Mouse (Mus musculus): Measurements from ENCODE around the gene Klhl3. TPM values are rescaled to one million over a fixed set of nuclear protein-coding genes. Genes with fewer than 3 reads are reported as not detected.

The Klhl3 gene
- polyA plus RNA-seq, 3 experiments from 2014 or later, result 4.3 to 14.9 (median 14.6) TPM

DNA sequence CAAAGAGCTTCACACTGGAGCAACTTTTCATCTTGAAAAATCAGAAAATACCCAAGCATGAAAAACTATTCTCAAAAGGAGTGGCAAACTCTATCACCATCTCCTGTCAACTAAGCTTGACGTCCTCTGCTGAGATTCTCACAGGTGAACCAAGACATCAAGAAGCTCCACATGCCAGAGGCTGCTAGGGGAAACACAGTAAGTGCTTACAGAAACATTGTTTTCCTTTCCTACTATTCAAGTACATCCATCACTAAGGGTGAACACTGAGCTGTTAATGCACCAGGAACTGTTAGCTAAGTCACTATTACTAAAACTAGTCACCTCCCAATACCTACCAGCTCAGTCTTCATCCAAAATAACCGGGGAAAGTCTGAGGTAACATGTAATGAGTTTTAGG is 11.6 kb upstream of the Klhl3 start:
- no peak for ATAC-seq

DNA sequence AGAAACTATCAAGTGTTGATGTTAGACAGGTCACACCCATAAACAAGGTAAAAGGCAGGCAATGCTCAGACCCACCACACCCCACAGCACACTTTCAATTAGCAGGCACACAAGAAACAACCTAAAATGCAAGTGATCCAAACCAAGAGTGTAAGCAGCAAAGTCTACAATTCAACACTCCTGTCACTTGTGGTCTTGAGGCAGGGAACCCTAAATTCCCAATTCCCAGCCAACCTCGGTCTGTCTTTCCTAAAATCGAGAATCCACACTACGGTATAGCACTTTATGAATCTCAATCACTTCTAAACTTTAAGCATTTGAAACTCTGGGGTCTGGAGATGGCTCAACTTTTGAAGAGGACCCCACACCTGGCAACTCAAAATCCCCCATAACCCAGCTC is 10.9 kb upstream of the Klhl3 start:
- no peak for ATAC-seq

DNA sequence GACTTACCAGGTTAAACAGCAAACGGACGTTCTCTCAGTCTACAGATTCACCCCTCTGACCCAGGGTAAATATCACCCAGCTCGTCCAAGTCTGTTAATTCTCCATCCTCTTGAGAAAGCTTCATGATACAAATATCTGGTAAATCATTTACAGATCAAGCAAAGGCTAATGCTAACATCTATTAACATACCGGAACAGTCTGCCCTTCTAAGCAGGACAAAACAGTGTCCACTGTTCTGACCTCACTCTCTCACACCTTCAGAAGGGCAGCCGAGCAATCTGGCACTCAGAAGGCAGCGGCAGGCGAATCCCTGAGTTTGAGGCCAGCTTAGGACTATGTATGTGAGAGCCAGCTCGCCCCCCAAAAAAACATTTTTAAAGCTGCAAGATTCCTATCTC is 10.0 kb upstream of the Klhl3 start:
- ATAC-seq, result no peak

DNA sequence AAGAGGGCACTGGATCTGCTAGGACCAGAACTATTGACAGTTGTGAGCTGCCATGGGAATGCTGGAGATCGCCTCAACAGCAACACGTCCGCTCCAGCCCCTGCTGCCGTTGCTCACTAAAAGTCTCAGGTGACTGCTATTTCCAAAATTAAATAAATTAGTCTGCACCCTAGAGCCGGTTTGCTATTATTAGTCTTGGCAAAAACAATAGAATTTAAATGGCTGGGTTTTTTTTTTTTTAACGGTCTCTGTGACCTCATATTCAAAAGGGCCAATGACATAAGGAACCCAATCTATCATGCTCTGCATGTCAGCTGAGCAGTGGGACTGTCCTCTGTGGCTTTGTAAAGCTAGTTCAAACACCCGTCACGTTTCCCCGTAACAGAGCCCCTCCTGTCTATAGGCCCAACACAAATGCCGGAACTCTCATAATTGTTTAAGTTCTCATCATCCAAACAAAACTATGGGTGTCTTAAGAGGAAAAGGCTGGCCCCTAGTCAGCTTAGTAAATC is 9.4 kb upstream of the Klhl3 start:
- ATAC-seq, result no peak

DNA sequence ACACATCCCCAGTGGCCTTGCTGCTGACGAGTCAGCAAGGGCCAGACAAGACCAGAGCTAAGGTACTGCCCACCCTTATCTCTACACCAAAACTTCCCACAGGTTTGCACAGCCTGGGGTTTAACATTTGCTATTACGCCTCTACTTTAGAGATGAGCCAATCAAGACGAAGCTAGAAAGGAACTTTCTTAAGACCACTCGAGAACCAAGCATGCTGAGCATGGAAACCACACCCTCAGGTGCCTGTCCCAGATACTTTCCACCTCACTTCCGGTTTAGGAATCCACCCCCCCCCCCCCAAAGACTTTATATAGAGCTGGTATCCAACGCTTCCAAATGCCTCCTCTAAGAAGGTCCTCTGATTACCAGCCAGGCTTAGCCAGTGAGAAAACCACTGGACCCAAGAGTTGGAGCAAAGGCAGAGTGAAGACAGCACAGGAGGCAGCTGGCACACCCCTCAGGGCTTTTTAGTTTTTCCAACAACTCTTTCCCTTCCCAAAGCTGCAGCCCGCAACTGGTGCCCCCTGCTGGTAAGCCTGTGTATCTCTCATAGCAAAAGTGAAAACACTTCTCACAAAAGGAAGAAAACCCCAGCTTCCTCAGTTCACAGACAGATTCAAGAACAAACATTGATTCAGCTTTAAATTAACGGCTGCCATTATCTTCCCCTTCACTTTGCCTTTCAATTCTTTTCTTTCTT is 4.1 kb upstream of the Klhl3 start:
- ATAC-seq, result peak; percentile 41

DNA sequence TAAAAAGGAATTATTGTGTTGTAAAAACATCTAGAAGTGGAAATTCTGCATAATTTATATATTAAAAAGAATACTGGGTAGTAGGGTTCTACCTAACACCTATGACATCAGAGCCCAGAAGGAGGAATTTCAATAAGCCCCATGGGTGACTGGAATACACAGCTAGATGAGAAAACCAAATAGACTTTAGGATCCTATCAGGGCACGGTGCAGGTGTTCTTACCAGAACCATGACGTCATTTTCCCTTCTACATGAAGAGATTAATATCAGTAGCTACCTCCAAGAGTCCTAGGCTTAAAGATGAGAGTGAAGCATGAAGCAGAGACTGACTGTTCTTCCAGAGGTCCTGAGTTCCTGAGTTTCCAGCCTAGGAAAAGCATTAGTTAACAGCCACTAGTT is 3.4 kb upstream of the Klhl3 start:
- no peak for ATAC-seq

DNA sequence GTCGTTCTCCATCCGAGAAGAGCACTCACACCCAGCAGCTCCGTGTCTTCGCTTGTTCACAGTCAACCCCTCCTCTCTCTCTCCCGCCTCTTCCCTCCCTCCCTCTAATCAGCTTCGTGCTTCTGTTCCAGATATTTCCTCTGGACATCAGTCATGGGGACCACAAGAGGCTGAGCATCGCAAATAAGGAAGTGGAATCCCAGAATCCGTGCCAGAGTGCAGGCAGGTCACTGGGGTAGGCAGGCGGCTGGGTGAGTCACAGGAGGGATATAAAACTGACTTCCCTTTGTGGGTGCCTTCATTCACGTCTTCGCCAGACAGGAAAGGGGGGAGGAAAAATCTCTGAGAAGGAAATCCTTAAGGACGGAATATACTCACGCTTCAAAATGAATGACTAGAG is 1.8 kb upstream of the Klhl3 start:
- no peak for ATAC-seq

DNA sequence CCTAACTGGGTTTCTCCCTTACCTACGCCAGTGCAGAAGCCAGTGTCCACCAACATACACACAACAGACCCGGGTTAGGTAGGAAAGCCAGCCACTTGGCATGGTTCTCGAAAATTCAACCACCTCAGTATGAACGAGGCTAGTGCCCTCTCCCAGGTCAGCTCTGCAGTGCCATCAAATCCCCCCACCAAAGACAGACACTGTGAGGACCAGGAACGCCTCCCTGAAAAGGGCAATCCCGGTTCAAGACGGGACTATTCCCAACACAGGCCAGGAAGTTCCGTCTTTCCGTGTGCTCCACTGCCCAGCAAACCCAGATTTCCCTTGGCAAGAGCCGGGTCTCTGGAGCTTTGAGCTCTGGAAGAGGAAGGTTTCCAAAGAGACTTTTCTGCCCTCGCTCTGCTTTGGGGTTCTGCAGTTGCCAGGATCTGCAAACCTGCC is 771 bp downstream of the Klhl3 start:
- ATAC-seq, result no peak

DNA sequence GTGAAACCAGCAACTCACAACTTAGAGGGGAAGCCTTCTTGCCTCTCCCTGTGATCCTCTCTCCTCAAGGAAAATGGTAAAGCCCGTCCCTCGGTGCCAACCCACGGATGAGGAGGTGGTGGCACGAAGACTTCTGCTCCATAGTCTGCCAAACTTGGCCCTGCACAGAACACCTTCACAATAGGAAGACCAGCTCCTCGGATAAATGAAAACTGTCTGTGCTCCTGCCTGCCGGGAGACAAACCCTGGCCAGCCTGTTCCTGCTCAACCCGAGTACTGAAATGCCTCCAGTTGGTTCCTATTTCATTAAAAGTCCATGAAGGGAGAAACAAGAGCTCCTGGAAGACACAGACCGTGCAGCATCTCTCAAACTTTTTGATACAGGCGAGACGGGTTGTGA is 1.2 kb downstream of the Klhl3 start:
- ATAC-seq, result no peak

DNA sequence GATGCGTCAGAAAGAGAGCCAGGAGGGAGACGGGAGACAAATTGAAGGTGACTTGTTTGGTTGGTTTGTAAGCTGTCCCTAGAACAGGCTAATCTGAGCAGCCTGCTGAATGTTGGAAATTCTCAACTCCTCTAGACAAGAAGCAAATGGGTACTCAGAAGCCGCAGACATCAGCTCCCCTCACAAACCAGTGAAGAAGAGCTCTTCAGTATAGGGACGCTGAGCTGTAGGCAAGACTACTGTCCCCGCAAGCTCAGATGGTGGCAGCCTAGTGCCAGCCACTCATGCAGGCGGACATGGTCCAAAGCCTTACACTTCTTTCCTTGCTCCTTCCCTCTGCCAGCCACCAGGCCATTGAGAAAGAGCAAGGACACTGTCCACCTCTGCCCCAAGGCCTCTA is 2.1 kb downstream of the Klhl3 start:
- ATAC-seq, result no peak

DNA sequence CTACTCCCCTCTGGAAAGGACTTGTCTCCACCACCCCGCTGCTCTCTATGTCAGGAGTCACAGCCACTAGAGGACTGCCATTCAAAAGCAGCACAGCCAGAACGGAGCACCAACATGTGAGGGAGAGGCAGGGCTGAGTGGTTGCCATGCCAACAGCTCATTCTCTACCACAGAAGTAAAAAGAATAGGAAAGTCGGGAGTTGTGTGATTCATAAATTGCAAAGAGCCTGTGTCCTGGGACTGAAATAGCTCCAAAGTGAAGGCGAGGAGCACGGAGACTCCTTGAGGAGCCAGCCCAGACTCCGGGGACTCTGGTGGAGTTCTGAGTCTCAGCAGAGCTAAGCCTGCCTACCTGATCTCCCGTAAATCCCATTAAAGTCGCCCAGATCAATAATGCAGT is 22.7 kb downstream of the Klhl3 start:
- no peak for ATAC-seq

DNA sequence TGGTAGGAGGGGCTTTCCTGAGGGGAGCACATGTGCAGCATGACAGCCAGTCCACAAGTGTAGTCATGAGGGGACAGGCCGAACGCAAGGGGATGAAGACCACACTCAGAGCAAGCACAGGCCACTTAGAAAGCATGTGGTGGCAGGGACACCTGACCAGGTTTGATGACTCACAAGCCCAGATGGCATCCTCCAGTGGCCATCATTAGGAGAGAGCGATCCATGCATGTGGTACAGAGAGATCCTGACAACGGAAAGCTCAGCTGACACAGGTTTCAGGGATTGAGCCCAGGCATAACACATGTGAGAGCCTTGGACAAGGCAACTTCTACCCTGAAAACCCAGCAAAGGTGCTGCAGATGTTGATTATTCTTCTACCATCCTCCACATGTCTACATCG is 29.0 kb downstream of the Klhl3 start:
- ATAC-seq, result no peak

DNA sequence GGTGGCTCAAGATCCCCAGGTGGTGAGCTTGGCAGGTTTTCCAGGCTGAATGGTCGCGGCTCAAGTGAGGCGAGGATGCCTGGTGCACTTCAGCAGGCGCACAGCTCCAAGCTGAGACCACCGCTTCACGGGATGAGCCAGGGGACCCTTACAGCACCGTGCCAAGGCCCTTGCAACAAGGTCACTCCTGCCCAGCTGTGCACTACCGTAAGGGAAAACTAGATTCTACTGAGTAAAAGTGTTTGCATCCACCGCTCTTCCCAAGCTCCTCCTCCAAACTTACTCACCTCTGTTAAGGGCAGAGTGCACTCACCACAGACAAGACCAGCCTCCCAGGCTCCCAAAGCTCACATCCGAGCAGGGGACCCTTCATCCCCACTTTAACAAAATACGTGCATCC is 29.9 kb downstream of the Klhl3 start:
- no peak for ATAC-seq

DNA sequence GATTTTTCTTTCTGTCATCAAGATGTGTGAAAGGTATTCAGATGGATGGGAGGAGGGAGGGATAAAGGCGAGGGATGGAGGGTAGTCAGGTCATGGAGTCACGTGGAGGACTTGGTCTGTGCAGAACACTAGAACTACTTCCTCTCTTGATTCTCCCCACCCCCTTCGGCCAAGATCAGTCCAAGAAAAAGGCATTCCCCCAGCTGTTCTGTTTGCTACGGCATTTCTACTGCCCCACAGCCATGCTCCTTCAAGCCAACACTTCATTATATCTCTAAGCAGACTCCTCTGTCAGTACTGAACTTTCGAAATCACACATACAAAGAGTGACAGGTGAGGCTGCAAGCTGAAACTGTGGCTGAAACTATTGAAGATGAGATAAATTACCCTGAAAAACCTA is 30.3 kb downstream of the Klhl3 start:
- ATAC-seq, result no peak

DNA sequence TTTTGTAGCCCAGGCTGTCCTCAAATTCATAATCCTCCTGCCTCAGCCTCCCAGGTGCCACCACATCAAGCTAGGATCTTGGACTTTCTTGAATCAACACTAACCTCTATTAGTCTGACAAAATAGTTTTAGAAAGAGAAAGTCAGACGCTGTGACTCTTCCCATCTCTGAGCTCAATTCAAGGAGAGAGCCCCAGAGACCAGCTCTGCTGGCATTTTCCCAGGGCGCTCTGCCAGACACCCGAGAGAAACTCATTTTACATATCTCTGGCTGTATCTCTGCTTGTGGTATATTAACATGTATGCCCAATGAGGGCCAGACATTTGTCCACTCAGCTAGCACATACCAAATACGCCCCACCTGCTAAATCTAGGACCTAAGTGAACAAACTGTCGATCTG is 35.0 kb downstream of the Klhl3 start:
- ATAC-seq, result no peak

DNA sequence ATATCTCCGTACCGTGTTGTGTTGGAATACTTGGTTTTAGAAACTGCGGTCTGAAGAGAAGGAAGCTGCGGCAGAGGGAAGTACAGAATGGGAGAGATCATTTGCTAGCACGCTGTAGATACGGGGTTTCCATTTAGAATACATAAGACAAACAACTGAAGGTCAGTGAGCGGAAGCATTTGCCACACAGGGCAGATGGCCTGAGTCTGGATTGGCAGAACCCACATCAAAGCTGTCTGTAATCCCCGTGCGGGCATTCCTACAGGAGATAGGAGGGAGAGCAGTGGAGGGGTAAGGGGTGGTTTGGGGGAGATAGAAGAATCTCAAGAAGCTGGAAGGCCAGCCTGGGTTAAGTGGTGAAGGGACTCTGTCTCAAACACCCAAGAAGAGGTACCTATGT is 38.5 kb downstream of the Klhl3 start:
- ATAC-seq, result no peak

DNA sequence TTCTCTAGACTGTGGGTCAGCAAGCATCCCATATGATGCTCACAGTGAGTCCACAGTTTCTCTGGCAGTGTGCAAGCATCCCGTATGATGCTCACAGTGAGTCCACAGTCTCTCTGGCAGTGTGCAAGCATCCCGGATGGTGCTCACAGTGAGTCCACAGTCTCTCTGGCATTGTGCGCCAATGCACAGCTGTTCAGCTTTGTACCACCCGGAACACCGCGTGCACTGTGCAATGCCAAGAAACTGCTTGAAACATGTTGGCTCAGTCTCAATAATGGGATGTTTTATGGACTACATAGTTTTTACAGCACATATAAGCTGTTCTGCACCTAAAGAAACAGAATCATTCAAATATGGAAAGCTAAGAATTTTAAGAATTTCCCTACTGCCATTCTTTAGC is 38.9 kb downstream of the Klhl3 start:
- no peak for ATAC-seq

DNA sequence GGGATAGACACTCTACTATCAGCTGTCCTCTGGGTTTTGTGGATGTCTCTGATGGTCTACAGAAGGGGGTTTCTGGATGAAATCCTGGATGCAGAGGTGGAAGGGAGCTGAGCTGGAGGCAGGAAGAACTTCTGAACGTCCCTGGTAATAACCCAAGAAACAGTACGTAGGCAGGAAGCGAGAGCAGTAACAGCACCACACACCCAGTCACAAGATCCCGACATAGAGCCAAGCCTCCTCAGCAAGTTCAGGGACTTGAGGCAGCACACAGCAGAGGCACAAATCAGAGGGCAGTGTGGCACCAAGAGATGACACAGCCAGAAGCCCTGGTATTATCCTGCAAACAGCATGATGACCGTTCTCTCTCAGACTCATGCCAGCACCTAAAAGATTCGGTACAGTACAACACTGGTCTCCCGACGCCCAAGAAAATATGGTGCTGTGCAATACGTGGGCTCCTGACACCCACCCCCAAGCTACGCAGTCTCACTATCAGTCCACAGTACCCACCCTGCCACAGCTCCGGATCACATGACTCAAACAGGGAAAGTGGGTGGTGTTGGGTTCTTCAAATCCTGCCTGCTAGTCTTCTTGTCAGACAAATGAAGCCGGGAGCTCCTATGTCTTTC is 40.0 kb downstream of the Klhl3 start:
- ATAC-seq, result no peak

DNA sequence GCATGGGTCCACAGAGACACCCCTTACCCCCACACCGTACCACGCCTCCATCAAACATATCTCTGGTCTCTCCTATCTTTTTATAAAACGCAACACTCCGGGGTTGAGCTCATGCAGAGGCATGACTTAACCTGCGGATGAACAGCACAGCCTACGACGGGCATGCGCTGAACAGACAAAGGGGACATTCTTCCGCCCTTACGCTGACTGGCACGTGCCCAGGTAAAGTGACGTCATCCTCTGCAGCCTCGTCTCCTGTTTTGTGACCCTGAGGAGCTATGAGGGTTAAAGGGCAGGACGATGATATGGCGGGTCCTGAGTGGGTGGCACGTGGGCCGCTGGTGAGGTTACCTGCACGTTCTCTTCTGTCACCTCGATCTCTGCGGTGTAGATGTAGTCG is 42.2 kb downstream of the Klhl3 start:
- no peak for ATAC-seq

DNA sequence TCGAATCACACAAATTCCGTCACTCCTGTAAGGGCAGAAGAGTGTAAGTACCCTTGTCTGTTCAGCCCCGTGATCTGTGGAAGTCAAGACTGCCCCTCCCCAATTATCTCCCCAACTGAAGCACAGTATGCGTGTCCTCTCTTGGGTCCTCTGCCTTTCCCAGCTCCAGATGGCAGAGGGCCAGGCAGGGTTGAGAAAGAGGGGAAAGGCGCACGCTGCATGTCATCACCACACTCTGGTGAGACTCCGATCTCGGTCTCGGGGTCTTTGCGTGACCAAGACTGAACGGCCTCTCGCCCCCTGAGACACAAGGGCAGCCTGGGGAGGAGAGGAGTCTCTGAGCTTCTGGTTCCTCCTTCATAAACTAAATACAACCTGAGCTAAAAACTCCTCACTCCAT is 42.9 kb downstream of the Klhl3 start:
- ATAC-seq, result no peak

DNA sequence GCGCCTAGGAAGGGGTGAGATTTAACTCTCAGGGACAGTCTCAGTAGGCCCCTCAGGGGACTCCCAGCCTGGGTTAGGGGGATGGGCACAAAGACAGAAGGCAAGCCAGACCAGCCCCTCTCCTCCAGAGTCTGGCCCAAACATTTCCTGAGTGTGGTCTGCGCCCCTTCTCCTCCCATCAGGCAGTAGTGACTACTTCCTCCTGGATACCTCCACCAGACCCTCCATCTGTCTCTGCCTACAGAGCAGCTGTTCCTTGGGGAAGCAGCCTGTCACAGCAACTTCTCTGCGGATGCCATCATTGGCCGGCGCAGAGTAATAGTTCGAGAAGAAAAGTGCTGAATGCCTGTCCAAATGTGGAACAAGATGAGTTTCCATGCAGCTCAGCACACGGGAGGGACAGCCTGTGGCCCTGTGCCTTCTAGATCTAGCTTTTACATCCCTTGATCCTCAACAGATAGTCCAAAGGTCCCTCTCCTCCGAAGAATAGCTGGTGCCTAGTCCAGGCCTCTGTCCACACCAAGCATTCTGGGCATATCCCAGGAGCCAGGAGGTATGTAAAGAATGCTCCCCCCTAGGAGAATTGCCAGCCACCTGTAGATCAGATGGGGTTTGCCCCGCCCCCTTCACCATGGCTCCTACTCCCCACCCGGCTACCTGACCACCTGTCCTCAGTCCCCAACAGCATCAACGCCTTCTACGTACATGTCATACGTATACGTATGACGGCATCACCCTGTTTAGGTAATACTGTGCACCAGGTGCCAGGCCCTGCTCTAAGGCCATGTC is 44.8 kb downstream of the Klhl3 start:
- ATAC-seq, result no peak

DNA sequence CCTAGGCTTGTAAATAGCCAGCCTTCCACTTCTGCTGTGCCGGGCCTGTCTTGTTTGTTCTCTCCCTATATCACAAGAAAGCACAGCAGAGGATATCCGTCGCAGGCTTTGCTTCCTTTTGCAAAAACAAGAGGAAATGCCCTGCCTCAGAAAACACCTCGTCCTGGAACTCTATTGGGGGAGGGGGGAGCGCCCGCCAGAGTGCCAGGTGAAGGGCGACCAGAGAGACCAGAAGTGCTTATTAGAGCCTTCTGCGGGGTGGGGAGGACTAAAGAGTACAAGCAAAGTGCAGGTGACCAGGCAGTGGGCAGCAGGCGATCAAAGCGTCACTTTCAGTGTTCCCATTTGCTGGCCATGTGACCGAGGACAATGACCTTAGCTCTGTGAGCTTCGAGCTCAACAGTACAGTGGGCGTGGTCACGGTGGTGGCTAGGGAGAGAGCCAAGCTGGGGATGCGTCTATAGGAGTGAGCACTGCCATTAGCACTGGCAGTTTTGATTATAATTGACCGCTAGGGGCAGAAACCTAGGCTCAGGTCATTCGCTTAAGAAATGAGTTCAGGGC is 45.8 kb downstream of the Klhl3 start:
- ATAC-seq, result peak; percentile 79
